In the genomic region with DNA sequence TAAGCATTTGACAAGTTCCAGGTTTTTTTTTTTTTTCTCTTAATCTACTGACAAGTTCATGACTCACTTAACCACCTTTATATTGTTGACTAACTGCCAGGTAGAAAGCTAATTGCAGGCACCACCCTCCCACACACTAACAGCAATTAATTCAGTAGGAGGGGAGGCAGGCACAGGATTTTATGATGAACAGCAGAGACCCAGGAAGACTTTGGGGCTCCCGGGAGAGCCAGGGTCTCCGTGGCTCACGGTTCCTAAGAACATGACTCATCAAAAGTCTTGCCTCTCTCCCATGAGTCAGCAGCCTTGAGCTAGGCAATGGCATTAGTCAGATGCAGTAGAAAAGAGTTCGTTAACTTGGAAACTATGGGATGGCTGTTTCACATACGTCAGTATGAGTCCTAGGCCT, we compare ENCODE assay signal across 15 mouse cellular contexts.
DNase-seq lines count a peak whose midpoint lies in the region; ATAC-seq and TF ChIP-seq lines count a peak whose summit lies in the region.
"Had no signal": no experiment of that assay in that cellular context is flagged by ENCODE, and none has a peak within 500 bp of the region (broad histone marks: within the 10 kb centered on the region; RNA-seq: fewer than 3 reads in every experiment).

No protein-coding gene starts in this region.

- no peak for TF ChIP-seq POLR2A in embryonic fibroblast, embryonic 13.5 days (IDR thresholded peaks at IDR 0.05; ENCODE audit: low read depth, low read length)
- no peak for TF ChIP-seq POLR2A in small intestine, adult 2 months (IDR thresholded peaks at IDR 0.05; ENCODE audit: low read depth, low read length)

- no peak for ATAC-seq in heart, embryonic 15.5 days (replicated peaks; ENCODE audit: insufficient number of reproducible peaks, insufficient read depth, low FRiP score, low read depth)
- ATAC-seq: midbrain, embryonic 13.5 days had no signal

- H3K27me3 ChIP-seq in heart, embryonic 15.5 days: no peaks in the 10 kb centered on the region
- H3K27me3 ChIP-seq in small intestine, adult 2 months (ENCODE audit: control insufficient read depth, insufficient read depth, low read length): no peaks in the 10 kb centered on the region
- H3K27me3 ChIP-seq: midbrain, embryonic 13.5 days; neural tube, embryonic 12.5 days had no signal

- no peak for DNase-seq in heart, postnatal 14 days
- peak; percentile 59 for DNase-seq in MEL-GATA-1-ER (ENCODE audit: extremely low read depth, low read depth)
- DNase-seq in layer of hippocampus, adult 8-10 months (ENCODE audit: low spot score in 2 of 2): no peak
- DNase-seq in retina, postnatal 1 day: no peak
- no peak for DNase-seq in left cerebral cortex, adult 8-10 months (ENCODE audit: low spot score in 2 of 2)
- DNase-seq: kidney, postnatal 14 days; thymus, postnatal 36 days had no signal

- H3K4me1 ChIP-seq in heart, embryonic 15.5 days (replicated peaks): peaks cover 45% of the 10 kb centered on the region
- H3K4me1 ChIP-seq in embryonic fibroblast, embryonic 13.5 days (ENCODE audit: control insufficient read depth, insufficient read depth, low read length): no peaks in the 10 kb centered on the region
- peaks cover 26% of the 10 kb centered on the region; the same call in 1 of the 2 replicates for H3K4me1 ChIP-seq in small intestine, adult 2 months (ENCODE audit: control insufficient read depth, insufficient read depth, insufficient read length, low read length)
- H3K4me1 ChIP-seq: midbrain, embryonic 13.5 days; neural tube, embryonic 12.5 days had no signal

- intact Hi-C loops in heart, postnatal 14 days (cut with DNase I): no loop called here

- H3K9me3 ChIP-seq in heart, embryonic 15.5 days (replicated peaks): no peaks in the 10 kb centered on the region
- H3K9me3 ChIP-seq: midbrain, embryonic 13.5 days; neural tube, embryonic 12.5 days had no signal

- no peaks in the 10 kb centered on the region for H3K36me3 ChIP-seq in heart, embryonic 15.5 days
- no peaks in the 10 kb centered on the region for H3K36me3 ChIP-seq in small intestine, adult 2 months (ENCODE audit: control insufficient read depth, insufficient read depth, low read length)
- H3K36me3 ChIP-seq: midbrain, embryonic 13.5 days; neural tube, embryonic 12.5 days had no signal

- TF ChIP-seq CTCF in embryonic fibroblast, embryonic 13.5 days (IDR thresholded peaks at IDR 0.05; ENCODE audit: borderline replicate concordance, insufficient read depth, low read length): no peak
- TF ChIP-seq CTCF in small intestine, adult 2 months (IDR thresholded peaks at IDR 0.05; ENCODE audit: extremely low read depth, insufficient read length, insufficient replicate concordance, low read depth, low read length): no peak

- WGBS in heart, embryonic 15.5 days: 81% methylated on average over 5 of the region's 5 CpGs
- WGBS in small intestine, adult 2 months: 42% methylated on average over 5 of the region's 5 CpGs

- peak overlapping the region; percentile 72 for H3K27ac ChIP-seq in heart, embryonic 15.5 days
- H3K27ac ChIP-seq in embryonic fibroblast, embryonic 13.5 days (ENCODE audit: insufficient read depth, low read length): peak overlapping the region; percentile 87
- H3K27ac ChIP-seq in small intestine, adult 2 months (ENCODE audit: insufficient read depth, low read depth, low read length): peak overlapping the region; percentile 68; the same call in 1 of the 2 replicates
- H3K27ac ChIP-seq: hindbrain, embryonic 14.5 days; left cerebral cortex, adult 2 months; midbrain, embryonic 13.5 days; neural tube, embryonic 12.5 days had no signal

- no peak overlapping the region for H3K9ac ChIP-seq in heart, embryonic 15.5 days
- H3K9ac ChIP-seq: hindbrain, embryonic 14.5 days; midbrain, embryonic 13.5 days; neural tube, embryonic 12.5 days had no signal

- peak overlapping the region; percentile 51; the same call in 1 of the 2 replicates for H3K4me2 ChIP-seq in heart, embryonic 15.5 days
- H3K4me2 ChIP-seq: hindbrain, embryonic 14.5 days; midbrain, embryonic 13.5 days; neural tube, embryonic 12.5 days had no signal

- no peak overlapping the region for H3K4me3 ChIP-seq in heart, embryonic 15.5 days
- no peak overlapping the region for H3K4me3 ChIP-seq in embryonic fibroblast, embryonic 13.5 days (ENCODE audit: insufficient read depth, low read length)
- no peak overlapping the region for H3K4me3 ChIP-seq in small intestine, adult 2 months (ENCODE audit: low read depth, low read length)
- H3K4me3 ChIP-seq: erythroblast, embryonic 14.5 days; left cerebral cortex, adult 2 months; midbrain, embryonic 13.5 days; neural tube, embryonic 12.5 days had no signal
